38 mouse cellular contexts compared by ENCODE assay signal in genomic region chr6:142863881-142864280, GRCm38 (mm10). TPM values are rescaled to one million over a fixed set of nuclear protein-coding genes. Genes with fewer than 3 reads are reported as not detected.
"Had no signal": no experiment of that assay in that cellular context is flagged by ENCODE, and none has a peak within 500 bp of the region (broad histone marks: within the 10 kb centered on the region; RNA-seq: fewer than 3 reads in every experiment).

No protein-coding gene starts in this region.

- H3K9me3 ChIP-seq: limb, embryonic 10.5 days; limb, embryonic 12.5 days; limb, embryonic 13.5 days; limb, embryonic 15.5 days; liver, embryonic 12.5 days; liver, embryonic 13.5 days; liver, embryonic 15.5 days; lung, embryonic 15.5 days; megakaryocyte, embryonic 14.5 days; midbrain, embryonic 10.5 days; midbrain, embryonic 12.5 days; midbrain, embryonic 15.5 days had no signal

- ATAC-seq: liver, embryonic 12.5 days; liver, postnatal 0 days; lung, postnatal 0 days; midbrain, embryonic 15.5 days; midbrain, embryonic 16.5 days had no signal

- H3K4me2 ChIP-seq: limb, embryonic 12.5 days; limb, embryonic 13.5 days; limb, embryonic 15.5 days; liver, embryonic 11.5 days; liver, embryonic 12.5 days; liver, embryonic 13.5 days; liver, embryonic 15.5 days; lung, embryonic 14.5 days; lung, embryonic 15.5 days; midbrain, embryonic 12.5 days; midbrain, embryonic 15.5 days had no signal

- H3K4me1 ChIP-seq: limb, embryonic 15.5 days; lung, embryonic 15.5 days had no signal

- H3K27ac ChIP-seq: left cerebral cortex, adult 2 months; limb, embryonic 10.5 days; limb, embryonic 12.5 days; limb, embryonic 13.5 days; limb, embryonic 15.5 days; liver, embryonic 12.5 days; liver, embryonic 13.5 days; liver, embryonic 14.5 days; liver, embryonic 15.5 days; lung, embryonic 15.5 days; macrophage; midbrain, embryonic 10.5 days; midbrain, embryonic 12.5 days; midbrain, embryonic 15.5 days had no signal

- H3K4me3 ChIP-seq: left cerebral cortex, adult 2 months; limb, embryonic 10.5 days; limb, embryonic 12.5 days; limb, embryonic 13.5 days; limb, embryonic 15.5 days; liver, embryonic 12.5 days; liver, embryonic 13.5 days; liver, embryonic 15.5 days; lung, embryonic 15.5 days; megakaryocyte, embryonic 14.5 days; midbrain, embryonic 10.5 days; midbrain, embryonic 12.5 days; midbrain, embryonic 15.5 days; myocyte had no signal

- DNase-seq: left cerebral cortex, postnatal 4 days; liver; liver, embryonic 13.5 days; liver, postnatal 0 days; lung, adult 18-20 months; lung, adult 2 months; lung, embryonic 14.5 days; lung, postnatal 10 days; lung, postnatal 14 days; lung, postnatal 36 days; lung, postnatal 4 days; midbrain, embryonic 14.5 days had no signal

- H3K9ac ChIP-seq: limb, embryonic 12.5 days; limb, embryonic 13.5 days; limb, embryonic 15.5 days; liver, embryonic 12.5 days; liver, embryonic 13.5 days; liver, embryonic 14.5 days; liver, embryonic 15.5 days; liver, postnatal 0 days; lung, embryonic 14.5 days; lung, embryonic 15.5 days; midbrain, embryonic 12.5 days; midbrain, embryonic 15.5 days had no signal

- H3K27me3 ChIP-seq: limb, embryonic 12.5 days; limb, embryonic 13.5 days; limb, embryonic 15.5 days; liver, embryonic 12.5 days; liver, embryonic 13.5 days; liver, embryonic 15.5 days; lung, embryonic 15.5 days; megakaryocyte, embryonic 14.5 days; midbrain, embryonic 12.5 days; midbrain, embryonic 15.5 days had no signal

- H3K36me3 ChIP-seq: limb, embryonic 10.5 days; limb, embryonic 12.5 days; limb, embryonic 13.5 days; limb, embryonic 15.5 days; liver, embryonic 12.5 days; liver, embryonic 13.5 days; liver, embryonic 15.5 days; lung, embryonic 15.5 days had no signal

RNA-seq across cellular contexts. Expression of gene Sult6b2, which starts 59.6 kb away (rescaled TPM):
- total RNA-seq: left cerebral cortex, adult 2 months; liver, adult 2 months; megakaryocyte progenitor cell, adult 5-6 weeks; megakaryocyte, adult 5-6 weeks; megakaryocyte-erythroid progenitor cell, adult 5-6 weeks; midbrain, postnatal 0 days; monocyte, adult 5-6 weeks had no signal
- polyA plus RNA-seq: limb, embryonic 10.5 days; limb, embryonic 11.5 days; limb, embryonic 12.5 days; limb, embryonic 13.5 days; liver, adult 2 months; liver, embryonic 12.5 days; liver, embryonic 13.5 days; liver, embryonic 14.5 days; liver, postnatal 0 days; lung, adult 2 months; lung, embryonic 14.5 days; lung, embryonic 15.5 days; lung, embryonic 16.5 days; lung, postnatal 0 days; macrophage; midbrain, embryonic 10.5 days; midbrain, embryonic 12.5 days; midbrain, embryonic 14.5 days; myocyte had no signal
